Mouse (Mus musculus) kidney, adult 2 months (tissue): ENCODE measurements at regions not wholly inside any gene's neighbourhood (a gene's known extent, or its start where the extent isn't known, plus 50 kb on each side); places are given as distances from the start of the nearest gene placed in this dataset.

Experiments
- DNase-seq: peaks from one replicate; pipeline ENCODE4 v3.0.0; 2021
- H3K27ac ChIP-seq: fragments of 200-500 bp; 2 replicates; pipeline ENCODE4 v1.5.1; 2012; ENCODE audit warnings: low read depth, low read length, control low read depth, inconsistent platforms; ENCODE audit not compliant: insufficient read depth
- H3K27me3 ChIP-seq: fragments of 200-500 bp; replicated peaks from 2 replicates; pipeline ENCODE4 v1.6.1; 2012; ENCODE audit warnings: mild to moderate bottlenecking, moderate library complexity, low read length, inconsistent platforms; ENCODE audit not compliant: control insufficient read depth, insufficient read depth
- H3K36me3 ChIP-seq: fragments of 200-500 bp; 2 replicates; pipeline ENCODE4 v1.6.1; 2012; ENCODE audit warnings: mild to moderate bottlenecking, moderate library complexity, low read length, inconsistent platforms; ENCODE audit not compliant: control insufficient read depth, insufficient read depth
- H3K4me1 ChIP-seq: fragments of 200-500 bp; 2 replicates; pipeline ENCODE4 v1.6.1; 2011; ENCODE audit warnings: low read length; ENCODE audit not compliant: control insufficient read depth, insufficient read depth
- H3K4me3 ChIP-seq: fragments of 200-500 bp; 2 replicates; pipeline ENCODE4 v1.5.1; 2011; ENCODE audit warnings: mild to moderate bottlenecking, low read depth, low read length, control low read depth; ENCODE audit not compliant: insufficient read depth
- CTCF ChIP-seq: fragments of 200-500 bp; conservative IDR thresholded peaks from 2 replicates; pipeline ENCODE4 v1.5.1; 2011; ENCODE audit warnings: low read depth, mild to moderate bottlenecking, control low read depth, low read length, moderate library complexity, mixed read lengths; ENCODE audit not compliant: insufficient read depth, insufficient read length
- POLR2A ChIP-seq: fragments of 200-500 bp; IDR thresholded peaks from one replicate; pipeline ENCODE4 v1.6.1; 2011; ENCODE audit warnings: low read depth, low read length, control low read depth
- WGBS: fragments of 180-500 bp; shearing (Covaris S2); methylation state at CpG from one replicate; pipeline ENCODE4 v1.1.7; 2018; 5-methylcytosine and 5-hydroxymethylcytosine counted together

GRCm38 (mm10) chr7:129441085-129441617 lies 150.5 kb upstream of the Wdr11 start:
- no peaks in the 10 kb centered on the region for H3K4me1 ChIP-seq
- no peak for TF ChIP-seq CTCF
- TF ChIP-seq POLR2A = no peak
- DNase-seq = no peak
- H3K4me3 ChIP-seq = no peak overlapping the region
- H3K27ac ChIP-seq = no peak overlapping the region
- WGBS = 33% methylated on average over 4 of the region's 4 CpGs
- H3K27me3 ChIP-seq = no peaks in the 10 kb centered on the region
- H3K36me3 ChIP-seq = no peaks in the 10 kb centered on the region

- peak; percentile 63 for DNase-seq
- H3K36me3 ChIP-seq = no peaks in the 10 kb centered on the region
- no peaks in the 10 kb centered on the region for H3K4me1 ChIP-seq
- TF ChIP-seq CTCF (no peak), POLR2A (no peak)
- no peak overlapping the region for H3K4me3 ChIP-seq
- H3K27me3 ChIP-seq = no peaks in the 10 kb centered on the region
- whole genome bisulfite sequencing = 5% methylated on average over 3 of the region's 3 CpGs
- no peak overlapping the region for H3K27ac ChIP-seq
Observed at GRCm38 (mm10) chr7:129469496-129469895, 122.2 kb upstream of the Wdr11 start.

DNA sequence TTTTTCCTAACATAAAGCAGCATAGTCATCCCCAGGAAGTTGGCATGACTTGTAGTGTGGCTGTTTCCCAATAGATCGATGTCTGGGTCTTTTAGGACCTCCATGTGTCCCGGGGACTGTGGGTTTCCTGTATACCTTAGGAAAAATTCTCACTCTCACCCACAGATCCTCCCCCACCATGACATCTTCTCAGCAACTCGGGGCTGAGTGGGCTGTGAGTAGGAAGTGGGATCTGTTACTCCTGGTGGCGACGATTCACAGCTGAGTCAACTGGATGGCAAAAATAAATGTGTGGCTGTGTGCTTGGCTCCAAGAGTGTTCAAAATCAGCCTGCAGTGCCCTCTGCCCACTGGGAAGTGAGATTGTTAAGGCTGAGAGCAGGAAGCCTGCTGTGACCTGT lies 107.9 kb upstream of the Wdr11 start:
- no peak for TF ChIP-seq POLR2A
- TF ChIP-seq CTCF = no peak
- H3K27ac ChIP-seq = no peak overlapping the region
- 77% methylated on average over 5 of the region's 5 CpGs for WGBS
- no peaks in the 10 kb centered on the region; the same call in 1 of the 2 replicates for H3K27me3 ChIP-seq
- no peak for DNase-seq
- no peaks in the 10 kb centered on the region for H3K36me3 ChIP-seq
- no peaks in the 10 kb centered on the region for H3K4me1 ChIP-seq
- H3K4me3 ChIP-seq = no peak overlapping the region

- peak; percentile 33 for DNase-seq
- 23% methylated on average over 2 of the region's 2 CpGs for WGBS
Observed at GRCm38 (mm10) chr7:129506894-129507293, 84.8 kb upstream of the Wdr11 start.

GRCm38 (mm10) chr7:129509631-129510132 lies 82.0 kb upstream of the Wdr11 start:
- TF ChIP-seq CTCF = no peak
- Histone ChIP-seq H3K4me1 (no peaks in the 10 kb centered on the region), H3K36me3 (no peaks in the 10 kb centered on the region), H3K27me3 (no peaks in the 10 kb centered on the region), H3K27ac (no peak overlapping the region), H3K4me3 (no peak overlapping the region)
- WGBS = 21% methylated on average over 10 of the region's 10 CpGs
- DNase-seq = peak; percentile 15

More at GRCm38 (mm10) chr7:129506894-129507293, 84.8 kb upstream of the Wdr11 start:
- Histone ChIP-seq H3K27ac (no peak overlapping the region), H3K36me3 (no peaks in the 10 kb centered on the region), H3K4me3 (no peak overlapping the region), H3K4me1 (no peaks in the 10 kb centered on the region), H3K27me3 (no peaks in the 10 kb centered on the region)
- TF ChIP-seq POLR2A = no peak
- 0 out of 2 replicates have a peak, but pooled peaks have one; percentile 4 for TF ChIP-seq CTCF

DNA sequence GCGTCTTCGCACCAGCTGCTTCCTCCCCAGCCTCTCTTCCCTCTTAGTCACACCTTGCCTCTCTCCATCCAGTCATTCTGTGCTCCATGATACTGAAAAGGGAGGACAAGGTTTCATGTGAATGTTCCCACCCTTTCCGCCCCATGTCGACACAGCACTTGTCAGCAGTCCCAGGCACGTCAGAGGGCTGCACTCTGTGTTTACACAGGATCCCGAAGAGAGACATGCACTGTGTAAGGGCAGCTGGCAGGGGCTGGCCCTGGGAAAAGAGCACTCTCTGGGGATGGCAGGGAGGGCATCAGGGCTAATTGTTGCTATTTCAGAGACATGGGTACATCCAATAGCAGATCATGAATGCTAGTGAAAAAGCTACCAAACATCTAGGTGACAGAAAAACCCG lies 77.0 kb upstream of the Wdr11 start:
- H3K36me3 ChIP-seq = no peaks in the 10 kb centered on the region
- WGBS = 39% methylated on average over 7 of the region's 7 CpGs
- H3K27ac ChIP-seq = no peak overlapping the region
- DNase-seq = no peak
- no peaks in the 10 kb centered on the region for H3K27me3 ChIP-seq
- H3K4me1 ChIP-seq = no peaks in the 10 kb centered on the region
- TF ChIP-seq CTCF (no peak), POLR2A (no peak)
- no peak overlapping the region for H3K4me3 ChIP-seq

- Histone ChIP-seq H3K4me1 (no peaks in the 10 kb centered on the region), H3K36me3 (no peaks in the 10 kb centered on the region), H3K27me3 (no peaks in the 10 kb centered on the region), H3K27ac (no peak overlapping the region), H3K4me3 (no peak overlapping the region)
- 98% methylated on average over 1 of the region's 1 CpGs for WGBS
- TF ChIP-seq POLR2A (no peak), CTCF (no peak)
- no peak for DNase-seq
Observed at GRCm38 (mm10) chr7:129524369-129524915, 67.2 kb upstream of the Wdr11 start.
